Mouse (Mus musculus): ENCODE measurements around the gene Mustn1. TPM values are rescaled to one million over a fixed set of nuclear protein-coding genes. Genes with fewer than 3 reads are reported as not detected.

Mustn1 gene
- total RNA-seq, 1 experiment: 0.58 TPM

DNA sequence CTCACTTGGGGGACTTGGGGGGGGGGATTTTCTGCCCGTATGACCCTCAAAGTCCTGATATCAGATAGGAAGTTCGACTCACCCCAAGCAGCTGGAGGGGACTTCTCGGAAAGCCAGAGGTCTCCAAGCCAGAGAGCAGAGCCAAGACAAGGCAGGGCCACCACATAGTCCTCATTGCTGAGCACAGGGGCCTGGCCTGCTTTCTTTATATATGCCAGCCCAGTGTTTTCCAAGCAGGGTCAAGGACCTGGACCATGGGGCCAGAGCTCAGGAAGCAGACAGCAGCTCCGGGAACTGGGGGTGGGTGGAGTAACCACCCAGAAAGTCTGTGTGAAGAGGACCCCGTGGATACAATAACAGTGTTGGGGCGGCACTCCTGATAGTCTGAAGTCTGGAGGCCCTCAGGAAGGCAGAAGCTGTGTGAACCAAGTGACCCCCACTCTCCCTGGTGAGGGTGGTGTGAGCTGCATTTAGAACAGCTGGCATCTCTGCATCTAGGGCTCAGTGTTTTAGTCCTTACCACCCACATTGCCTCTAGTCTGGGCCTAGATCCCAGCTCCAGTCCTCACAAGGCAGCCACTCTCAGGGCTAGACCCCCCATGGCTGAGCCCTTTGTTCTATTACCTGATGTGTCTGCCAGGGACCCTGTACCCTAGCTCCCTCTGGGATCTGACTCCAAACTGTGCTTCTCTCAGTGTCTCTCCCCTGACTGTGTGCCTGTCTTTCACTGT, 44.5 kb downstream of the Mustn1 start, which contains the start of gene Itih3:
Itih3 (minus strand) TSS at position 386 of the 731 bp plus-strand sequence.
- in situ Hi-C loops (cut with MboI; ENCODE audit: low sequenced_read_pairs in 2 of 2, unreplicated experiment in 2 of 2): no loop called here
- Histone ChIP-seq H3K4me3 (ENCODE audit: insufficient read depth in 1 of 2, low read depth in 1 of 2, low read length in 2 of 2, poor library complexity in 1 of 2, severe bottlenecking in 1 of 2) (no peak within 1 kb of the TSS), H3K9ac (ENCODE audit: insufficient read depth, low read depth, low read length, poor library complexity, severe bottlenecking) (no peak within 1 kb of the TSS), H3K27ac (ENCODE audit: insufficient read depth, low read depth, low read length, poor library complexity, severe bottlenecking) (no peak within 1 kb of the TSS), H3K36me3 (ENCODE audit: control insufficient read depth, insufficient read depth, low read length, poor library complexity, severe bottlenecking) (no peaks in the 10 kb centered on the region), H3K4me1 (ENCODE audit: control insufficient read depth in 2 of 2, insufficient read depth in 2 of 2, low read length in 2 of 2, poor library complexity in 1 of 2) (no peaks in the 10 kb centered on the region), H3K9me3 (ENCODE audit: control insufficient read depth, insufficient read depth, low read depth, low read length) (no peaks in the 10 kb centered on the region)
- no peak for DNase-seq (ENCODE audit: low read depth, low spot score)
- TF ChIP-seq ZNF384 (IDR thresholded peaks at IDR 0.05; ENCODE audit: low read depth, low read length): no peak
- no peak for TF ChIP-seq MAFK (IDR thresholded peaks at IDR 0.05; ENCODE audit: insufficient read depth, low read depth, low read length)
- no peak for TF ChIP-seq CHD2 (IDR thresholded peaks at IDR 0.05; ENCODE audit: low read depth, low read length)
- no peak for TF ChIP-seq HCFC1 (IDR thresholded peaks at IDR 0.05; ENCODE audit: borderline replicate concordance, insufficient read depth, low read length)
- no peak for TF ChIP-seq ZC3H11A (IDR thresholded peaks at IDR 0.05; ENCODE audit: borderline replicate concordance, low read depth, low read length)

DNA sequence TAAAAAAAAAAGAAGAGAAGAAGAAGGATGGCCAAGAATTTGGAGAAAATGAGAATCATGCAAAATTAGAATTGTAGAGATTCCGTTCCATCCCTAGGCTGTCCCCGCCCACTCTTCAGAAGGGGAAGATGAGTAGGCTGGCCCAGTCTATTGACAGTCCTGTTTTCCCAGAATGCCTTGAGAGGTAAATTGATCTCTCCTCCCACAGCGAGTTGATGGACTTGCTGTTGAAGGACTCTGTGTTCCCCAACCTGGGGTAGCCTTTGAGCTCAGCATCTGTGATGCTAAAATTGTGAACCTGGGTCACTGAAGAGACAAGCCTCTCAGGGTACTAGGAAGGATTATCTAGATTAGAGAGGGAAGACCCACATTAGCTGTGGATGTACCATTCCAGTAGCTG, 46.5 kb downstream of the Mustn1 start:
- H3K36me3 ChIP-seq (ENCODE audit: control insufficient read depth, insufficient read depth, low read length, poor library complexity, severe bottlenecking): no peaks in the 10 kb centered on the region
- H3K27ac ChIP-seq (ENCODE audit: insufficient read depth, low read depth, low read length, poor library complexity, severe bottlenecking): no peak overlapping the region
- no peak overlapping the region for H3K9ac ChIP-seq (ENCODE audit: insufficient read depth, low read depth, low read length, poor library complexity, severe bottlenecking)
- in situ Hi-C loops (cut with MboI; ENCODE audit: low sequenced_read_pairs in 2 of 2, unreplicated experiment in 2 of 2): no loop called here
- TF ChIP-seq ZC3H11A (IDR thresholded peaks at IDR 0.05; ENCODE audit: borderline replicate concordance, low read depth, low read length) (no peak), MAFK (IDR thresholded peaks at IDR 0.05; ENCODE audit: insufficient read depth, low read depth, low read length) (no peak), HCFC1 (IDR thresholded peaks at IDR 0.05; ENCODE audit: borderline replicate concordance, insufficient read depth, low read length) (no peak), ZNF384 (IDR thresholded peaks at IDR 0.05; ENCODE audit: low read depth, low read length) (no peak), CHD2 (IDR thresholded peaks at IDR 0.05; ENCODE audit: low read depth, low read length) (no peak)
- H3K9me3 ChIP-seq (ENCODE audit: control insufficient read depth, insufficient read depth, low read depth, low read length): no peaks in the 10 kb centered on the region
- no peaks in the 10 kb centered on the region for H3K4me1 ChIP-seq (ENCODE audit: control insufficient read depth in 2 of 2, insufficient read depth in 2 of 2, low read length in 2 of 2, poor library complexity in 1 of 2)
- DNase-seq (ENCODE audit: low read depth, low spot score): no peak
- no peak overlapping the region for H3K4me3 ChIP-seq (ENCODE audit: insufficient read depth in 1 of 2, low read depth in 1 of 2, low read length in 2 of 2, poor library complexity in 1 of 2, severe bottlenecking in 1 of 2)

DNA sequence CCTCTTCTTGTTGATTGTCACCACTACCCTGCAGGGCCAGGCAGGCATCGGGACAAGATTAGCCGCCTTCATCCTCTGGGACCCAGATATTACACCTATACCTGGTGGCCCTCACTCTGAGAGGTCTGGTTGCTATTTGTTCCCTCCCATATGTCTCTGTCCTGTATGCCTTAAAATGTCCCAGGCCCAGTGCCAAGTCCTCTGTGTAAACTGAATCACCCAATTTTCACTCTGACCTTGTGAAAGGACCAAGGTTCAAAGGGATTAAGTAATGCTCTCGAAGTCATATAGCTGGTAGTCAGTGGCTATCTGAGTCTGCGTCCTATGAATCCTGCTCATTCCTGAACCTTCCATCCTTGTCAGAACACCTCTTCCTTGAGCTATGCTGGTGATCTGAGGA, 51.4 kb downstream of the Mustn1 start:
- in situ Hi-C loops (cut with MboI; ENCODE audit: low sequenced_read_pairs in 2 of 2, unreplicated experiment in 2 of 2): no loop called here
- DNase-seq (ENCODE audit: low read depth, low spot score): no peak
- Histone ChIP-seq H3K36me3 (ENCODE audit: control insufficient read depth, insufficient read depth, low read length, poor library complexity, severe bottlenecking) (no peaks in the 10 kb centered on the region), H3K27ac (ENCODE audit: insufficient read depth, low read depth, low read length, poor library complexity, severe bottlenecking) (no peak overlapping the region), H3K4me3 (ENCODE audit: insufficient read depth in 1 of 2, low read depth in 1 of 2, low read length in 2 of 2, poor library complexity in 1 of 2, severe bottlenecking in 1 of 2) (no peak overlapping the region), H3K9ac (ENCODE audit: insufficient read depth, low read depth, low read length, poor library complexity, severe bottlenecking) (no peak overlapping the region), H3K9me3 (ENCODE audit: control insufficient read depth, insufficient read depth, low read depth, low read length) (no peaks in the 10 kb centered on the region), H3K4me1 (ENCODE audit: control insufficient read depth in 2 of 2, insufficient read depth in 2 of 2, low read length in 2 of 2, poor library complexity in 1 of 2) (no peaks in the 10 kb centered on the region)
- TF ChIP-seq ZC3H11A (IDR thresholded peaks at IDR 0.05; ENCODE audit: borderline replicate concordance, low read depth, low read length): no peak
- no peak for TF ChIP-seq MAFK (IDR thresholded peaks at IDR 0.05; ENCODE audit: insufficient read depth, low read depth, low read length)
- no peak for TF ChIP-seq CHD2 (IDR thresholded peaks at IDR 0.05; ENCODE audit: low read depth, low read length)
- no peak for TF ChIP-seq ZNF384 (IDR thresholded peaks at IDR 0.05; ENCODE audit: low read depth, low read length)
- no peak for TF ChIP-seq HCFC1 (IDR thresholded peaks at IDR 0.05; ENCODE audit: borderline replicate concordance, insufficient read depth, low read length)

Other genes starting within 250 kb of the Mustn1 start
- 15.7 and 22.4 TPM in 2 replicates for gene Rft1, start 224.8 kb upstream of the Mustn1 start, total RNA-seq (2012; rRNA removed)
- gene Sfmbt1, start 164.4 kb upstream of the Mustn1 start, total RNA-seq (2012; rRNA removed): 5.6 and 7.0 TPM in 2 replicates
- 21.8 and 33.2 TPM in 2 replicates for gene Tmem110, start 53.6 kb upstream of the Mustn1 start, total RNA-seq (2012; rRNA removed)
- 0.18 TPM in 1 of 2 replicates, not detected in the other for gene Itih4, start 7.3 kb downstream of the Mustn1 start, total RNA-seq (2012; rRNA removed)
- 0.16 and 0.40 TPM in 2 replicates for gene Itih3, start 44.6 kb downstream of the Mustn1 start, total RNA-seq (2012; rRNA removed)
- gene Itih1, start 64.1 kb downstream of the Mustn1 start, total RNA-seq (2012; rRNA removed): 0.04 TPM in 1 of 2 replicates, not detected in the other
- gene Nek4, start 72.2 kb downstream of the Mustn1 start, total RNA-seq (2012; rRNA removed): 15.0 and 16.8 TPM in 2 replicates
- 22.4 and 25.4 TPM in 2 replicates for gene Glt8d1, start 122.2 kb downstream of the Mustn1 start, total RNA-seq (2012; rRNA removed)
- 161 and 182 TPM in 2 replicates for gene Spcs1, start 122.5 kb downstream of the Mustn1 start, total RNA-seq (2012; rRNA removed)
- gene Pbrm1, start 139.9 kb downstream of the Mustn1 start, total RNA-seq (2012; rRNA removed): 57.2 and 58.9 TPM in 2 replicates
- 377 and 427 TPM in 2 replicates for gene Gnl3, start 140.0 kb downstream of the Mustn1 start, total RNA-seq (2012; rRNA removed)
- 43.3 and 45.3 TPM in 2 replicates for gene Smim4, start 249.8 kb downstream of the Mustn1 start, total RNA-seq (2012; rRNA removed)

Data from ES-E14 (cell line).